Mouse (Mus musculus) gonadal fat pad, adult 2 months (tissue): ENCODE data around the gene Pgd. TPM values are rescaled to one million over a fixed set of nuclear protein-coding genes. Genes with fewer than 3 reads are reported as not detected.
"Not testable (repeated sequence)": the region's sequence is repeated elsewhere in the genome, so short reads cannot be mapped to it uniquely, and the experiment has no call there.

Experiments
- DNase-seq: peaks from one replicate; pipeline ENCODE4 v3.0.0-alpha.2; 2012; ENCODE audit warnings: low read depth
- polyA plus RNA-seq: library from polyadenylated mRNA; depleted of rRNA; stranded (reverse); fragments of >200 nt; gene quantifications from 2 replicates; pipeline ENCODE4 v1.2.3, GENCODE M21; 2012; rRNA removed

Gene Pgd
- polyA plus RNA-seq, 1 experiment, result 303 TPM

DNA sequence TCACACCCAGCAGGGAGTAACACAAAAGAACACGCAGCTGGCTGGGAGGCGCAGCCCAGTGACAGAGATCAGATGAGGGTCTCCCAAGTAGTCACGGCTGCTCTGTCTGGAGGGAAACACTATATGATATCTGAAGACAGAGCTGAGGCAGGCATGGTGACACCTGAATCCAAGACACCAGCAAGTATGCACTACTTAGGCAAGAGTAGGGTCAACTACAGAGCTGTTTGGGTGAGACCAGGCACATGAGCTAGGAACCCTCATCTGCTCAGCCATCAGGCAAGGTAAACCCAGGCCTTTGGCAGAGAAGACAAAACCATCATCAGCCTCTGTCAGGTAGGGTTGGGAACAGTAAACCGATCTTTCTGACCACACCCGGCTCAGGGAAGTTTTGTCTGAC, 33.2 kb downstream of the Pgd start:
- DNase-seq, result no peak

DNA sequence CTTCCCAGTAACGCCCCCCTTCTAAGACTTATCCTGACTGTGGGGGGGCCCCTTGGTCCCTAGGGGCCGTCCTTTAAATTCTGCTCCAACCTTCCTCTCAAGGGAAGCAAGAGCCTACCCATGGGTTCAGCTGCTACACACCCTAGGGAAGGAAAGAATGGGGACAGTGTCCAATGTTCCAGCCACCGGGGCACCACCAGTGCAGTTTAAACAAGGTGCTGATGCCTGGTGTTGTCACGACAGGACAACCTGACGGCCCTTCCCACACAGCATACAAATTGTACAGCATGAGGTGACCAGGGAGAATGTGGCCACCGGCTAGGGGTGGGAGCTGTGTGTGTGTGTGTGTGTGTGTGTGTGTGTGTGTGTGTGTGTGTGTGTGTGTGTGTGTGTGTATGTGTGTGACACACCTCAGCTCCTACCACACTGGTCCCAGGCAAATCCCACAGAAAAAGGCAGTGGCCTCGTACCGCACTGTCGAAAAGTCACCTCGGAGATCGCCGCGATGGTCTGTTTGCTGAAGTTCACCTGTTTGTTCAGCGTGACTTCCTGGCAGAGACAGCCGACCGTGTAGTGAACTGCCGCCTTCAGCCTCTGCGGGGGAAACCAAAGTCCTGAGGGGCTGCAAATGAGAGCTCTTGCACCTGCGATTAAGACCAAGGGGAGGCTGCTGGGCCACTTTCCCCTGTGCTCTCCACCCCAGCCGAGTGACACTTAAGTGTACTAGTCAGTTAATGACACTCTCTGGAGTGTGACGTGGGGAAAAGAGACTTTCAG, 34.6 kb downstream of the Pgd start:
- DNase-seq, result no peak

DNA sequence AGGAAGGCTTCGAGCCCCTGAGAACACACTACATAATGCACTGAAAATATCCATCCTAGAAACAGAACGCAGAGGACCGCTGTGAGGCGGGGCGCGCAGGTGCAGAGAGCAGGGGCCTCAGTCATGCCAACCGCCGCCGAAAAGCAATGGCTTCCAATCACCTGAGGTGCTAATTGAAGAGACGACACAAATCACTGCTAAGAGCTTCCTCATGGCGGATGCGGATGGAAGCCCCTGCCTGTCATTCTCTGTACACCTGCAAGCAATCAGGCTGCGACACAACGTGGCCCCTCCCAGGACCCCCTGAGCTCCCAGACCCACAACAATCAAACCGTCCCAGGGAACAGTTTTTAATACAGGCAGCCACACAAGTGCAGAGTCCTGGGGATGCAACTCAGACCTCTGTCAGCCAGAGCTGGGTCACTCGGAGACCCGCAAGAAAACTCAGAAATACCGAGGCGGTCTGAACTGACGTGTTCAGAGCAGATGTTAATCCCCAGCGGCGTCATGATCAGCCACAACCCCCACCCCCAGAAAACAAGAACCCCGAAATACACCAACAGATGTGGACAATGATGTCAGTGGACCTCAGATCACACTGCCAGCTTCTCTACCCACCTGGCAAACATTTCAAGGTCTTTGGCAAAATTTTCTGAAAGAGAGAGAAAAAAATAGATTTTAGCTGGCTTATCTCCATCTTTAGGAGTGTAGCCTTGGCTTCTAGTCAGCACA, 35.4 kb downstream of the Pgd start:
- no peak for DNase-seq

DNA sequence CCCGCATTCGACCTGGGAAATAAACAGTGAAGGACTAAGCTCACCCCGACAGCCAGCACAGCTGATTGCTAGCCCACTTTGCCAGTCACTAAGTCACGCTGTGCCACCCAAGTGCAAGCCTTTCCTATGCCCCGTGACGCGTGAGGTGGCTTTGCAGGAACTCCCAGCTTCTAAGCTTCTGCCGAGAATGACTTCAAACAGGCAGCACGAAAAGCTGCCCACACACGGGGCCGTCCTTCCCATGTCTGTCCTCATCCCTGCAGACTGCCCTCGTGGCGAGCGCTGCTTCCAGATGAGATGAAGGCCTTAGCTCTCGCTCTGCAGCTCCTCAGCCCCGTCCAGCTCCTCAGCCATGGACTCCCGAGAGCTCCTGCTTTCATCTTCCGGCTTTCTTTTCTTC, 38.1 kb downstream of the Pgd start:
- DNase-seq, result no peak

DNA sequence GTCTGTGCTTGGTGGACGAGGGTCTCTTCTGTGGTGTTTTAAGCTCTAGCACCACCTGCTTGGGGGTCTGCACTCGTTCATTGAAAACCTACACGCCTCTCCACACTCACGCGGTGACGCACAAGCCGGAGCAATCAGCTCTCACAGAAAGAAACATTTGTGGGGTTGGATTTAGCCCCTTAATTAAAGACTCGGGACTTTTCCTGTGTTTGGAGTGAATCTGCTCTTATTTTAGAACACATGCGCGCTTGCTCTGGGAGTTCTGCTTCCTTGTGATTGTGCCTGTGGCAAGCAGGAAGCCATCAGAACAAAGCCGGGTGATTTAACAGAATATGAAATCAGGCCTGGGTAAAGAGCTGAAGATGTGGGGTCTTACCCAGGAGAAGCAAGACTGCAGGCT, 39.9 kb downstream of the Pgd start, which contains the start of gene Cort:
Gene Cort, minus strand, starts transcription at position 101 of the 400 bp plus-strand sequence.
- no peak for DNase-seq

DNA sequence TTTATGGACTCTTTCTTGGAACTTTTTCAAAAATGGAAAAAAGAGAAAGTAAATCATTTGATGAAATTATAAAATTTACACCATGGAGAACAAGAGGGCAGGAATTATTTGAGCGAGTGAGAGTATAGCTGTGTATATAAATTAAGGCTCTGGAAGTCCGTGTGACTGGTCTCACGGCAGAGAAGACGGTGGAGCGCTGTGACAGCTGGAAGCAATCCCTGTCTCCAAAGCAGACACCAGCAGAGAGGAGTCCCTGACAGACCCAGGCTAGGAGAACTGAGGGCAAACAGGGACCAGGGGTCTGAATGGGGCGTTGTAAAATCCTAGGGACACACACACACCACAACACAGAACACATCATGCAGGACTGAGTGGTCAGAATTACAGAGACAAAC, 40.5 kb downstream of the Pgd start:
- no peak for DNase-seq

DNA sequence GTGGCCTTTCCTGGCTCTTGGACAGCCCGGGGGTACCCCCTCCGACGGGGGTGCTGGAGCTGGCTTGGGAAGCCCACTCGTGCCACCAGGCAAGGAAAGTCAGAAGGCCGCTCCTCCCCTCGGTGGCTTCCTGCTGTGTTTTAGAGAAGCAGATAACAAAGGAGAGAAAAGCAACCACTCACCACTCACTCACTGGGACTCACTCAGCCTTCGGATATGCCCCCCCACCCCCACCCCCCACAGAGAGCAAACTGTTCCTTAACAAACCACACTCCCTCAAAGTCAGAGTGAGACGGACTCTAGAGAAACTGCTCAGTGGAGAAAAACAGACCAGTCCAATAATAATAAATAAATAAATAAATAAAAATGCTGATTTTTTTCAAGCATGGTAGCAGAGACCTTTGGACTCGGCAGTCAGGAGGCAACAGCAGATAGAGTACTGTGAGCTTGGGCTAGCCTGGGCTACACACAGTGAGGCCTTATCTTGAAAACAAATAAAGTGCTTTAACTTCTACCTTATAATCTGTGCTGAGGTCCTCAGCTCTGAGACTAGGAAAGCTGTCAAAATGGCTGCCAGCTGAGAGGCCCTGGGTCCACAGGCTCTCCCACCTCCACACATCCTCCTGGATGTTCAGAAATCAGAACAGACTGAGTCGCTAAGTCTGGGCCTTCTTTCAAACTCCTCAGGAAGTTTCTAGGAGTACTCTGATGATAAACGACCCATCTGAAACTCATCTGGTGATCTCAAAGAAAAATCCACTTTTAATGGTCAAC, 41.0 kb downstream of the Pgd start:
- no peak for DNase-seq

DNA sequence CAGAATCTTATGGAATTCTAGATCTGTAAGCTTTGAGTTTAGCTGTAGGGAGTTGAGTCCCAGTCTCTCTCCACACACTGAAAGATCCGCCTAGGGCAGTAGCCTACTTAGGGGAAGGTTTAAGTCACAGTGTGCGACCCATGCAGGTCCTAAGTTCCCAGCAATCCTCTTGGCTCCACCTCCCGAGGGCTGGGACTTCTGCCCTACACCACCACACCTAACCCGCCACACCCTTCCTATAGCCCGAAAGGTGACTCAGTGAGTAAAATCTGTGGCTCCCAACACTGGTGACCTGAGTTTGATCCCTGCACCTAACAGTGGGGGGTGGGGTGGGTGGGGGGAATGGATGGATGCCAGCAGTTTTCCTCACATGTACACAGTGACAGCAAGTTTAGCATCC, 43.1 kb downstream of the Pgd start:
- DNase-seq, result no peak

DNA sequence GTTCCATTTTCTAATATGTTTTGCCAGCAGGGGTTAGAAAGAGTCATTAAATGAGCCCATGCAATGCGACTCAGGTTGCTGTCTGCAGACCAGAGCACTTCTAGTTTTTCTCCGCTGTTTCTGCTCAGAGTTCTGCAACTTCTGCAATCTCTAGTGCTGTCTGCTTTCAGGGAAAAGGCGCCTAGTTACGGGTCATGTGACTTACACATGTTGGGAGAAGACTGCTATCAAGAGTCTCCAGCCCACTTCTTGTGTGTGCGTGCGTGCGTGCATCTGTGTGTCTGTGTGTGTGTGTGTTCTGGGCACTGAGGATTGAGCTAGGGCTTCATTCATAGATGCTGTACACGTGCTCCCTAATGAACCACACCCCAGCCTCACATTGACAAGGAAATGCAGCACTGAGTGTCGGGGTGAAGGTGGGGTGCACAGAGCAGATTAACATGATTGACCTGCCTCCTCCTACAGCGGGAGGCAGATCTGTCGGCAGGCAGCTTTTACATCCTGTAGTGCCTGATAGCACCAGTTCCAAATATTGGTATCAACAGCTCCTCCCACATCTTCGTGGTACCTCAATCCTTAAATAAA, 46.5 kb downstream of the Pgd start:
- DNase-seq, result not testable (repeated sequence)

DNA sequence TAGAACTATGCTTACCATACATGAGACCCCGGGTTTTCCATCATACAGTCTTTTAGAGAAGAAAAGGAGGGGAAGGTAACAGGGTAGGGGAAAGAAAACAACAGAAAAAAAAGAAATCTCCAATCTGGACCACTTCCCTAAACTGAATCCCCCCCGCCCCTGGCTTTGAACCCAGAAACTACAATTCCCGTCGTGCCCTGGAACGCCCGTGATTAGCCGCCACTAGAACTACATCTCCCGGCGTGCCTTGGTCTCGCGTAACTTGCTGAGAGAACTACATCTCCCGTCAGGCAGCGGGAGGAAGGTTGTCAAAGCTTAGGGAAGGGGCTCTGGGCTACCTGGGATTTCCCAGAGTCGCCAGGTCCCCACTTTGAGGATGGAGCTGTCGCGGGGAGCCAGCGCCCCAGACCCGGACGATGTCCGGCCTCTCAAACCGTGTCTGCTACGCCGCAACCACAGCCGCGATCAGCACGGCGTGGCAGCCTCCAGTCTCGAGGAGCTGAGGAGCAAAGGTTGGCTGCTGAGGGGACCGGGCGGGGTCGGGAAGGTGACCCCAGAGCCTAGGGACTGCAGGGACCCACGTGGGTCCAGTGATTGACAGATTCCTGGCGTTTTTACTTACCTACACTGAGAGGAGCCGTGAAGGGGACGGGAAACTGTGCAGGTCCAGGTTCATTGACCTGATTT, 62.6 kb downstream of the Pgd start, which contains the start of gene Dffa:
Gene Dffa, plus strand, starts transcription at position 272 of the 687 bp plus-strand sequence.
- DNase-seq, result no peak

DNA sequence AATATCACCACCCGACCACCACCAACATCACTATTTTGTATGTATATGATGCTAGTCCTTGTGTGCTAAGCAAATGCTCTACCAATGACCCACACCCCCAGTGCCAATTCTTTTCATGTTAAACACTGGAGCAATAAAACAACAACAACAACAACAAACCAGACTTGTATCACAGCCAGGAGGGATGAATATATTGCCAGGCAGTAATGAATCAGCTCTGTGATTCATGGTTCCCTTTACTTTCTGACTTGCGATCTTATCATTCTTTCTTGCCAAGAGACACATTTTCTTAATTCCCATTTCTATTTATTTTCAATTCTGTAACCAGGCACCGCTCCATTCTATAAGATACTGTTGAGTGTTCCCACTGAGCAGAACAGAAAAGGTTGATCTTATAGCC, 65.1 kb downstream of the Pgd start:
- DNase-seq, result no peak

DNA sequence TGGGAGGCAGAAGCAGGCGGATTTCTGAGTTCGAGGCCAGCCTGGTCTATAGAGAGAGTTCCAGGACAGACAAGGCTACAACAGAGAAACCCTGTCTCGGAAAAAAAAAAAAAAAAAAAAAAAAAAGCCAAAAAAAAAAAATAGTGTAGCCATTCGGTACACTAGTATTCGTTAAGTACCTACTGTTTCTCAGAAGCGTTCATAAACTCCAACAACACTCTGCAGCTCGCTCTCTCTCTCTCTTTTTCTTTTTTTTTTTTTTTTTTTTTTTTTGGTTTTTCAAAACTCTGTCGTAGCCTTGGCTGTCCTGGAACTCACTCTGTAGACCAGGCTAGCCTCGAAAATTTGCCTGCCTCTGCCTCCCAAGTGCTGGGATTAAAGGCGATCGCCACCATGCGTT, 66.1 kb downstream of the Pgd start:
- DNase-seq, result not testable (repeated sequence)

Other genes with a start within 250 kb of the Pgd start
- gene Pex14, start 66.9 kb downstream of the Pgd start, polyA plus RNA-seq, result 44.5 and 45.5 TPM in 2 replicates
- 14.6 and 15.1 TPM in 2 replicates for gene Dffa, start 62.6 kb downstream of the Pgd start, polyA plus RNA-seq
- not detected in 2 replicates for gene Cort, start 40.0 kb downstream of the Pgd start, polyA plus RNA-seq
- 1.2 and 1.3 TPM in 2 replicates for gene Cenps, start 29.1 kb downstream of the Pgd start, polyA plus RNA-seq
- 49.9 and 61.6 TPM in 2 replicates for gene Kif1b, start 140.9 kb upstream of the Pgd start, polyA plus RNA-seq